Mouse (Mus musculus) brain, embryonic 14.5 days (tissue): Measurements from ENCODE around the gene Car15. TPM values are rescaled to one million over a fixed set of nuclear protein-coding genes. Genes with fewer than 3 reads are reported as not detected.

Source experiments
- DNase-seq: peaks from one replicate; pipeline ENCODE4 v3.0.0-alpha.2; 2011; ENCODE audit warnings: low read depth
- CTCF ChIP-seq: fragments of 200-500 bp; IDR thresholded peaks from 2 replicates; pipeline ENCODE4 v1.5.1; 2012; ENCODE audit warnings: inconsistent platforms, mild to moderate bottlenecking, moderate library complexity, borderline replicate concordance; ENCODE audit not compliant: insufficient read depth, insufficient read length; ENCODE audit errors: extremely low read depth
- POLR2A ChIP-seq: fragments of 200-500 bp; IDR thresholded peaks from 2 replicates; pipeline ENCODE4 v1.6.1; 2012; ENCODE audit warnings: mild to moderate bottlenecking, inconsistent platforms, borderline replicate concordance; ENCODE audit not compliant: poor library complexity, insufficient read depth, insufficient read length, severe bottlenecking; ENCODE audit errors: extremely low read depth
- polyA plus RNA-seq: library from polyadenylated mRNA; depleted of rRNA; stranded (reverse); fragments of >200 nt; gene quantifications from 2 replicates; pipeline ENCODE4 v1.2.3, GENCODE M21; 2012

Car15 gene
- polyA plus RNA-seq, 1 experiment, result 16.1 TPM

DNA sequence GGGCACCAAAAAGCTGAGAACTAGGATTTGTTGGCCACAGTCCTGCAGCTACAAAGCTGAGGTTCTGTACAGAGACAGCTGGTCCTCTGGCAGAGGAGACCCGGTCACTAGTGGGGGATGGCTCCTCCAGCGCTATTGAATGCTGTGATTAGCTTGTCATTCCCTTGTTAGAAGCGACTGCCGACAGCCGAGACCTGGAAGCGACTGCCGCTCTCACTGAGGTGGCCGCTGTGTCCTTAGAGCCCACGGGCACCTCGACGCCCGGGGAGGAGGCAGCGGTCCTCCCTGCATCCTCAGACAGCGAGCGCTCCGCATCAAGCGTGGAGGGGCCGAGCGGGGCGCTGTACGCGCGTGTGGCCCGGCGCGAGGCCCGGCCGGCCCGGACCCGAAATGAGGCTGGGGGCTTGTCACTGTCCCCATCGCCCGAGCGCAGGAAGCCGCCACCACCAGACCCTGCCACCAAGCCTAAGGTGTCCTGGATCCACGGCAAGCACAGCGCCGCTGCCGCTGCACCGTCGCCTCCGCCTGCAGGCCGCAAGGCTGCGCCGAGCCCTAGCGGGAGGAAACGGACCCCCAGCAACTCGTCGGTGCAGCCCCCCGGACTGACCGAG is 31.5 kb downstream of the Car15 start:
- TF ChIP-seq POLR2A (no peak), CTCF (no peak)
- peak; percentile 64 for DNase-seq

DNA sequence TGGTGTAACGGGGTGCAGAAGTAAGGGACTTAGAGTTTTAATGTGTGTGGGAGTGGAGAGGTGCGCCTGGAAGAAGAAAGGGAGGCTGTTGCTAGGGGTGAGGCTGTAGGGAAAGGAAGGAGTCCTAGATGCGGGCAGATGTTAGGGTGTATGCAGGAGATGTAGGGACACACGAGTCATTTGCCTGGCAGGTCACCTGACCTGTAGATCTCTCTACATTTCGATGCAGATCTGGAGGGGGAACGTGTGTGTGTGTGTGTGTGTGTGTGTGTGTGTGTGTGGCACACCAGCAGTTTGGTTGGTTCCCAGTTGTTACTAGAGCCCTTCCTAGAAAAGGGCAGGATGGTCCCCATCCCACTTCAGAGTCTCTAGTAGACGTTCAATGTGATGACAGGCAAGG is 33.2 kb downstream of the Car15 start:
- TF ChIP-seq CTCF, result no peak
- DNase-seq, result no peak

DNA sequence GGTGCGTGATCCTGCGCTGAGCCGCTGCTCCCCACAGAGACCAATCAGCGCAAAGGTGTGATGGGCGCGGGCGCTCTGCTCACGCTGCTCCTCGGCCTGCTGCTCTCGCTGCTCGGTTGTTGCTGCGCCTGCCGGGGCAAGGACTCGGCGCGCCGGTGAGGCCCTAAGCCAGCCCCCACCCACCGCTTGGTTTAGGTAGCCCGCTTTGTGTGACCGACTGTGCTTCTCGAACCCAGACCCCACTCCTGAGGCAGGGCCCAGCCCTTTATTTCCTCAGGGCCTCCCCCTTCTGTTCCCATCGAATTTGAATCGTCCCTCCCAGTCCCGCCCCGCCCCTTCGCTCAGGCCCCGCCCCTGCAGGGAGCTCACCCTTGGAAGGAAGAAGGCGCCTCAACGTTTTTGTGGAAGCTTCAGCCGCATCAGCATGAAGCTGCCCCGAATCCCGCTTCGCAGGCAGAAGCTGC is 33.7 kb downstream of the Car15 start:
- peak; percentile 60 for DNase-seq

DNA sequence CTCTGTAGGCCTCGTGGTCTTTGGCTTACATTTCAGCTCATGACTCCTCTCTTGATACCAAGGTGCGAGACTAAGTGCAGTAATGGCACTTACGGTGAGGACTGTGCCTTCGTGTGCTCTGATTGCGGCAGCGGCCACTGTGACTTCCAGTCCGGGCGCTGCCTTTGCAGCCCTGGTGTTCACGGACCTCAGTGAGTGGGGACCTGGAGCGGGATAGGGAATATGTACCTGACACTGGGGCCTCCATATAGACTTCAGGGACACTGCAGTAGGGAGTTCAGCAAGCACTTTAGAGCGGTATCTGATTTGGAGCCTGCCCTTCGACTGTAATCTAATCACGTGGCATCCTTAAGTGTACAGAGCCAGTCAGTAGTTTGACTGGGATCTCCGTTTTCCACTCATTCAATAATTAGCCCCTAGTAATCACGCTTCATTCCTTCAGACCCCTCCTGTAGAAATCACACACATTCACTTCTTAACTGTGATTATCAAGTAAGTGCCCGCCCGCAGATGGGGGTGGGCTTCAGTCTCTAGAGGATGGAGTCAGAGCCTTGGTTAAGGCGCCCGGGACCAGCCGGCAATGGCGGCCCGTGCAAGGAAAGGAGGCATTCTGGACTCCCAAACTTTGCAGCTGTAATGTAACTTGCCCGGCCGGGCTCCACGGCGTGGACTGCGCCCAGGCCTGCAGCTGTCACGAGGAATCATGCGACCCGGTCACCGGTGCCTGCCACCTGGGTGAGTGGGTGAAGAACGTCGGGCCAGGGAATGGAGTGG is 34.3 kb downstream of the Car15 start:
- TF ChIP-seq POLR2A (no peak), CTCF (no peak)
- DNase-seq, result no peak

More for the DNA sequence above, 33.7 kb downstream of the Car15 start:
- TF ChIP-seq POLR2A, result no peak
- no peak for TF ChIP-seq CTCF

DNA sequence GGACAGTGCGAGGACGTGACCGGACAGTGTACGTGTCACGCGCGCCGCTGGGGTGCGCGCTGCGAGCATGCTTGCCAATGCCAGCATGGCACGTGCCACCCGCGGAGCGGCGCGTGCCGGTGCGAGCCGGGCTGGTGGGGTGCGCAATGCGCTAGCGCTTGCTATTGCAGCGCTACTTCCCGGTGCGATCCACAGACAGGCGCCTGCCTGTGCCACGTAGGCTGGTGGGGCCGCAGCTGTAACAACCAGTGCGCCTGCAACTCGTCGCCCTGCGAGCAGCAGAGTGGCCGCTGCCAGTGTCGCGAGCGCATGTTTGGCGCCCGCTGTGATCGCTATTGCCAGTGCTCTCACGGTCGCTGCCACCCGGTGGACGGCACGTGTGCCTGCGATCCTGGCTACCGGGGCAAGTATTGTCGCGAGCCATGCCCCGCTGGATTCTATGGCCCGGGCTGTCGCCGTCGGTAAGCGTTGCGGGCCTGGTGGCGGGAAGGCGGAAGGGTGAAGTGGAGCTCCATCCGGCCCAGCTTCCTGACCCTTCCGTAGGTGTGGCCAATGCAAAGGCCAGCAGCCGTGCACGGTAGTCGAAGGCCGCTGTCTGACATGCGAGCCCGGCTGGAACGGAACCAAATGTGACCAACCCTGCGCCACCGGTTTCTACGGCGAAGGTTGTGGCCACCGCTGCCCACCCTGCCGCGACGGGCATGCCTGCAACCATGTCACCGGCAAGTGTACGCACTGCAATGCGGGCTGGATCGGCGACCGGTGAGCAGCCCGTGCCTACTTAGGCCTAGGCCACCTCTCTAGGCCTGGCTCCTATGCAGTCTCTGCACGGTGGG is 35.1 kb downstream of the Car15 start:
- TF ChIP-seq POLR2A (no peak), CTCF (no peak)
- peak; percentile 58 for DNase-seq

DNA sequence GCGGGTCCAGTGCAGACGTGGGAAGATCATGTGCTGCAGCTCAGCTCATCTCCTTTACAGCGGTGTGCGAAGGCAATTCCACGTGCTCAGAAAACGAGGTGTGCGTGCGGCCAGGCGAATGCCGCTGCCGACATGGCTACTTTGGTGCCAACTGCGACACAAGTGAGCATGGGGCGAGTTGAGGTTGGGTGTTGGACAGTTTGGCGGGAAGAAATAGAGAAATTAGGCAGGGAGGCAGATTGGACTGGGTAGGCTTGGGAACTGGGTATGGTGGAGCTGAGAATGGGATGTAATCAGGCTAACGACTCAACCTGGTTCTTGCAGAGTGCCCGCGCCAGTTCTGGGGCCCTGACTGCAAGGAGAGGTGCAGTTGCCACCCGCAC is 35.7 kb downstream of the Car15 start:
- DNase-seq, result no peak
- TF ChIP-seq POLR2A (no peak), CTCF (no peak)

DNA sequence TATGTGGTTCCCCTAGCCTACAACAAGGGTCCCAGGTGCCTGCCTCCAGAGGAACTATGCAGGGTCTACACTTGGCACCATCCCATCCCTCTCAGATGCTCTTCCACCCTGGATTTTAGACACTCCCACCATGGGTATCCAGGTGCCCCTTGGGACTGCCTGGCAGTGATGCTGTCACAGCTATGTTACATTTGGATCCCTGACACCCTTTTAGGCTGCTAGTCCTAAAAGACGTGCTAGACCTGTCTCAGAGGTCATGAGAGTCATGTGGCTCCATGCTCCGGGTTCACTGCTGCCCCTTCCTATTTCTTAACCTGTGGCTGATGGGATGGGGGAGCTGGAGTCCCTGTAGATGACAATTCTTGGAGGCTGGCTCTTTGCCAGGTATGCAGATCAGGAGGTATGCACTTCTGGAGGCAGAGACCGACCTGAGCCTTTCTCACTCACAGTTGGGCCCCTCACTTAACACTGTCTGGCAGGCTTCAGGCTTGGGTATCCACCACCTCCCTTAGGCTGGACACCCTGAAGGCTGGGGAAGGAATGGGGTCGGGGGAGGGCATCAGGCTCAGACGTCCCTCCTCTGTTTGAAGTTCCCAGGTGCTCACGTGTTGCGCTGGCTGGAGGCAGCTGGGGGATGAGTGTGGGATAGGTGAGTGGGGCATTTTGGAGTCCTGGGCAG is 36.2 kb downstream of the Car15 start:
- no peak for TF ChIP-seq CTCF
- no peak for TF ChIP-seq POLR2A
- no peak for DNase-seq

DNA sequence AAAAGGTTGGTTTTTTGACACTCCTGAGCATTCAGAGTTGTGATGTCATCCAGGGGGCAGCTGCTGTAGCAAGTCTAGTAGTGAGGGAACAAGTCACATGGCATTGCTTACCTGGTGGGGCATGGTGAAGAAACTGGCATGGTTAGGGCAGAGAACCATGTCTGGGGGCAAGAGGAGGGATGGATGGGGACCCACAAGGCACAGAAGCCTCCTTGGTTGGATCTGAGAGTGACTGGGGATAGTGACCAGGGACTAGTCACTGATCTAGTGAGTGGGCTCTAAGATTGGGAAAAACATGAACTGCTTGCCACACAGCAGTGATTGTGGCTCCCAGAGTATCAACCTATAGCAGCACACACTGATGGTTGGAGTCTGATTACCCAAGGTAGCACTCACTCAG is 38.6 kb downstream of the Car15 start:
- no peak for DNase-seq
- no peak for TF ChIP-seq POLR2A
- no peak for TF ChIP-seq CTCF

DNA sequence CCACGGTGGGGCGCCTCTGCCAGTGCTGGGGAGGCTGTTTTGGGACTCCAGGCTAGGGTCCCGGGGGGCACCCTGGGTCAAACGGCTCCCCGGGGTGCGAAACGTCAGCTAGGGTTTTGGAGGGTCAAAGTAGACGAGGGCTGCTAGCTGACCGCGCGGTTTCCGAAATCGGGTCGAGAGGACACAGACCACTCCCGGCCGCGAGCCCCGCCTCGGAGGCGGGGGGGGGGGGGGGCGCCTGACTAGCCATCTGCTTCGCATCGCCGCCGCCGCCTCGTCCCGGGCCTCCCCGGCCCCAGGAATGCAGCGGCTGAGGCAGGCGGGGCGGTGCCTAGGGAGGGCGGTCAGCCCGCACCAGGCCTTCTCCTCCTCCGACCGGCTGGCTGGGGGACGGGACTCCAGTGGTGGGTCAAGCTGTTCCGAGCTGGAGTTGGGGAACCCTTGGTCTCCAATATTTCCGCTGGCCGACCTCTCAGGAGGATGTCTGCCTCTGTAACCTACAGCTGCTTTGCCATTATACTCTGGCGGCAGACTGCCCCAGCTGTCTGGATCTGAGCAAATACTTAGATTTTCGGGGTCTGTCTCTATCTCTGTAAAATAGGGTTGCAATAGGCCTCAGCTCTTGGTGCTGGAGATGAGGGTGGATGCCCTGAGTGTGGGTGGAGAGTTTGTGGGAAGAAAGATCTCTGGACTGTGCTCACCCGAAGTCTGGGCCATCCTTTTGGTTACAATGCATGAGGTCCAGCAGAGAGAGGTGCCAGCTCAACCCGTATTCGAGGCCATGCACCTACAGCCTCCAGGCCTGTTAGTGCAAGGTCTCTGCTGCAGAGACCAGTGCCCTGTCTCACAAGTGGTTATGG is 39.6 kb downstream of the Car15 start:
- TF ChIP-seq CTCF, result no peak
- TF ChIP-seq POLR2A, result no peak

DNA sequence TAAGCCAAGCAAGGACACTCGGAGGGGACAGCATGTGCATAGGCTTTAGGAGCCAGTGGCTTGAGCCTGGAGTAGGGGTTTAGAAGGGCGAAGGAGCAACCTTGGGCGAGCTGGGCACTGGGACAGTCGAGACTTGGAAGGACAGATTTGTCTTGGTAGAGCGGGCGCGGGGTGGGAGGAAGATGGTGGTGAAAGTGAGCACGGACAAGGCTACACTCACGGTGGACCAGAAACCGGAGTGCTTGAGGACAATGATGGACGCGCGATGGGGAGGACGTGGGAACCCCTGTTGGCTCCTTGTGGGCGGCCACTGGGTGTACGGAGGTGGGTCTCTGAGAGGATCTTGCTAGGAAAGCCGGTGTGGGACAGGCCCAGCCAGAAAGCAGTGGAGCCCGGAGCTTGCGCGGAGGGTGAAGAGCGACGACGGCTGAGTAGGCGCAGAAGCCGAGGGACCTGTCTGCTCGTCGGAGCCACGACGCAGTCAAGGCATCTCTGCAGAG is 40.3 kb downstream of the Car15 start:
- no peak for DNase-seq
- TF ChIP-seq POLR2A, result no peak
- TF ChIP-seq CTCF, result no peak

More for the DNA sequence above, 39.6 kb downstream of the Car15 start:
- no peak for DNase-seq

DNA sequence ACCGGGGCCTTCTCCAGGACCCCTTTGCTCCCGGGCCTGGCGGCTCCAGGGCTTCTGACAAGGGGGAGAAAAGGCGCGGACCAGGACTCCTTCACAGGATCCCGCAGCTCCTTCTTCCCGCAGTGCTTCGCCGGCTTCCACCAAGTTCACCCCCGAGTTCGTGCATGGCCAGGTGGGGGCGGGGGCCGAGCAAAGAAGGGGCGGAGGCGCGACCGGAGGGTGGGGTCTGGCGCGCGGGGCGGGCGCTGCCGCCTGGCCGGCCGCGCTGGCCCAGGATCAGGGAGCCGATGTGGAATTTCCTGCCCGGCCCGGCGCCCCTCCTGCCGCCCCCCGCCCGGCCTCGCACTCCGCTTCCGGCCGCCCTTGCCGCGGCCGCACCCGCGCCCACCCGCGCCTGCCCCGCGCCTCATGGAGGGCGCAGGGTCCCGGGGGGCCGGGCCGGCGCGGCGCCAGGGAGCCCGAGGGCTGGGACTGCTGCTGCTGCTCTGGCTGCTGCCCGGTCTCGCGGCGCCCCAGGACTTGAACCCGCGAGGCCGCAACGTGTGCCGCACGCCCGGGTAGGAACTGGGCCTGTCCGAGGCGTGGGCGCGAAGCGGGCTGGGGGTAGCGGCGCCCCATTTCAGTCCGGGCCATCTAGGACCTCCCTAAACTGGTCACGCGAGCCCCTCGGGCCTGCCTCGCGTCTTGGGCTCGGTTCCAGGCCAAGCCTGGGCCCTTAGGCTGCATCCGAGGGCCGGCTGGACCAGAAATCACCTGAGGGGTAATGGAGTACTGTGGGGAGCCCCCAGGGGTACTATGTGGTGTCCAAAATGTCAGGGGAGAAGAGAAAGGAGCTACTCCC is 41.0 kb downstream of the Car15 start, which contains the start of gene Scarf2:
Gene Scarf2 (plus strand): TSS at position 312 of the 841 bp plus-strand sequence.
- TF ChIP-seq CTCF, result no peak
- no peak for TF ChIP-seq POLR2A
- DNase-seq, result no peak

DNA sequence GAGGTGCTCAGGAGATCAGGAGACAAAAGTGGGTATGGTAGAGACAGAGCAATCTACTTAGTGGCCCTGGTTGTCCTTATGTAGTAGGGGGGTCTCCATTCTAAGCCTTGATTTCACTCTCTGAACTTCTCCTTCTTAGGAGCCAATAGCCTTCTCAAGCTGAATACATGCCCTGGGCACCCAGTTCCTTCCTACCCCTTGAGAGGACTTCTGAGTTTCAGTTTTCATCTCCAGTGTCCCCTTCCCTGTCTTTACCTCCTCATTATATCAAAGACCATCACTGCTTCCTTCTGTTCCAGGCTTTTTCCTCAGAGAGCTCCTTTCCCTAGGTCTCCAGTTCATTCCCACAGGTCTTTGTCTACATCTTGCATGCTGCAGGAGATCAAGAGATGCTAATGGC is 41.6 kb downstream of the Car15 start:
- DNase-seq, result no peak
- TF ChIP-seq POLR2A (no peak), CTCF (no peak)
